Mouse (Mus musculus) brown adipose tissue, adult 24 weeks (tissue): Measurements from ENCODE around the gene Cmss1. TPM values are rescaled to one million over a fixed set of nuclear protein-coding genes. Genes with fewer than 3 reads are reported as not detected.

ENCODE experiments used
- H3K27ac ChIP-seq: fragments of 200-500 bp; replicated peaks from 2 replicates; pipeline ENCODE4 v1.5.1; 2012; ENCODE audit warnings: low read depth, mild to moderate bottlenecking, low read length
- H3K4me1 ChIP-seq: fragments of 200-500 bp; 2 replicates; pipeline ENCODE4 v1.6.1; 2012; ENCODE audit warnings: low read length, mixed read lengths; ENCODE audit not compliant: control insufficient read depth, insufficient read depth, insufficient read length
- H3K4me3 ChIP-seq: fragments of 200-500 bp; 2 replicates; pipeline ENCODE4 v1.5.1; 2012; ENCODE audit warnings: low read depth, mild to moderate bottlenecking, low read length, moderate library complexity; ENCODE audit not compliant: insufficient read depth
- polyA plus RNA-seq: library from polyadenylated mRNA; stranded (reverse); fragments of >200 nt; gene quantifications from 2 replicates; pipeline ENCODE4 v1.2.4, GENCODE M21; 2012; ENCODE audit not compliant: missing spikeins, insufficient read depth, insufficient read length

Cmss1 gene
- polyA plus RNA-seq, 1 experiment: 10.9 TPM

DNA sequence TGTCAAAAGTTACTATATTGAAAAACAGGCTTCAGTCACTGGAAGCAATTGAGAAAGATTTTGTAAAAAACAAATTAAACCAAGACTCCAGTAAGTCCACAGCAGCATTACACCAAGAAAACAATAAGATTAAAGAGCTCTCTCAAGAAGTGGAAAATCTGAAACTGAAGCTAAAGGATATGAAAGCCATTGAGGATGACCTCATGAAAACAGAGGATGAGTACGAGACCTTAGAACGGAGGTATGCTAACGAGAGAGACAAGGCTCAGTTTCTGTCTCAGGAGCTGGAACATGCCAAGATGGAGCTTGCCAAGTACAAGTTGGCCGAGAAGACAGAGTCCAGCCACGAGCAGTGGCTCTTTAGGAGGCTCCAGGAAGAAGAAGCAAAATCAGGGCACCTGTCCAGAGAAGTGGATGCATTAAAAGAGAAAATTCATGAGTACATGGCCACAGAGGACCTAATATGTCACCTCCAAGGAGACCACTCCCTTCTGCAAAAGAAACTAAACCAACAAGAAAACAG lies 35.8 kb downstream of the Cmss1 start:
- Histone ChIP-seq H3K4me1 (peaks cover 16% of the 10 kb centered on the region), H3K4me3 (no peak overlapping the region), H3K27ac (no peak overlapping the region)

DNA sequence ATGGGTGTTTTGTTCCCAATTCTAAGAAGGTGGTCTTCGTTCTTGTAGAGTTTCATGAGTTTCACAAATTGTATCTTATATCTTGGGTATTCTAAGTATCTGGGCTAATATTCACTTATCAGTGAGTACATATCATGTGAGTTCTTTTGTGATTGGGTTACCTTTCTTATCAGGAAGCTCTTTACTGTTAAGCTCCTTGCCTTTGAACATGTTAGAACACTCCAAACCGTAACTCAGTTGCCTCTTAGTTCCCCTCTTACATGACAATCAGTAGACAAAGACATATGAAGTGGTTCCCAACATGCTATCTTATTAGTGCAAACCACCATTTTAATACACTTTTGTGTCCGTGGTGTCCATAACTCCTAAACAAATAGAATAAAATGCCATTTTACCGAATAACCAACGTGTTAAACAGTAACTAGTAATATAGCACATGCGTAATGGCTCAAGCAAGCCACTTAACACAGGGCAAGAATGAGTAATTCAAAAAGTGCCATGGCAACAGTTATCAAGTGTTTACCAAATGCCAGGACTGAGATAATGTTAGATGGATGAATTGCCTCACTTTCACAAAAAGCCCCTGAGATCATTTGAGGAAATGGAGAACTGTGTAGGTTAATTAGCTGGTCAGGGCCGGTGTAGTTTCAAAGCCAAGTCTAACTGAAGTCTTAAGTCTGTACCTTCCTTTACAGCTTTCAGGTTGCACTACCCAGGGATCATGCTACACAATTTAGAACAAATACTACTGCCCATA lies 37.8 kb downstream of the Cmss1 start:
- H3K4me3 ChIP-seq: no peak overlapping the region
- peaks cover 16% of the 10 kb centered on the region for H3K4me1 ChIP-seq
- no peak overlapping the region for H3K27ac ChIP-seq

DNA sequence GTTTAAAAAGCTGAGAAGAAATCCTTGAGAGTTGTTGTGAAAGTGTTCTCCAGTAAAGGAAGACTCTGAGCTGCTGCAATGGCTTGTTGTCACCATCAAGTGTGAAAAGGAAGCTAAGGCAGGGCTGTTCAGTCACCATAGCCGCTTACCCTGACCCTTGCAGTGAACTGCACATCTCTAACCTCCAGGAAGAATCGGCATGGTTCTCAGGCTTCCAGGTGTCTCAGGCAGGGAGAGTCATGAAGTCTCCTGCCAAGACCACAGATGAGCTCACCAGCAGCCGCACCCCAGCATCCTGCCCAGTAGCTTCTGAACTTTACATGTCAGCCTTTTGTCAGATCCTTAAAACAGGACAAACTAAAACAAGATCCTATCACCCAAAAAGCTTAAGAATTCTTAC lies 40.4 kb downstream of the Cmss1 start:
- Histone ChIP-seq H3K27ac (no peak overlapping the region), H3K4me1 (peaks cover 12% of the 10 kb centered on the region), H3K4me3 (no peak overlapping the region)

DNA sequence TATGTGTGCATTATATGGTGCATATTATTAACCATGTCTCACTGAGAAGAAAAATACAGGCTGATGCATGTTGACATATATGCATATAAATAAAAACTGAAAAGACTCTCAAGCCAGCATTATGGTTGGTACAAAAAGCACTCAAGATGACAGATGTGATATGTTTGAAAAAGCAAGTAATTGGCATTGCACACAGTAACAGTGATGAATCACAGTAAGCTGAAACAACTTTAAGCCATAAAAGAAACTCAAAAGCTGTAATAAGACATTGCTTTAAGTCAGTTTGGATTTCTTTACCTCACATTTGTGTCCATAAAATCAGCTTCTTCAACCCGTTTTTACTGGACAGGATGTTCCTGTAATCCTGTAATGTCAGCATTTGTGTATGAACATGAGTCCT lies 41.9 kb downstream of the Cmss1 start:
- Histone ChIP-seq H3K4me3 (no peak overlapping the region), H3K4me1 (peaks cover 12% of the 10 kb centered on the region), H3K27ac (no peak overlapping the region)

DNA sequence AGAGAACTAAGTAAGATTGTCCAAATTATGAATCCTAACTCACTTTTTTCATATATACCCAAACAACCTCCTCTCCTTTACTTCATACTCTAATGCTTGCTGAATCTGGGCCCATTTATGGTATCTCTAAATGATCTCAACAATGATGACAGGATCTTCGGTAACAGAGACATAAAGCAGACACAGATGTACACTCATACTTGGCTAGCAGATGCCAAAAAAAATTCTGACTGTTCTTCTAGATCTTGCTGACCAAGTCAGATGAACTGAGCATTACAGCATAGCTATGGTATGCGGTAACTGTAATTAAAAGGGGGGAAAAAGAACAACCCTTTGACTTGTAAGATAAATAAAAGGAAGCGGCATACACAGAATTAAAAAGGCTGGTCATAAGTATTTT lies 43.2 kb downstream of the Cmss1 start:
- H3K4me3 ChIP-seq: no peak overlapping the region
- no peak overlapping the region for H3K27ac ChIP-seq
- H3K4me1 ChIP-seq: peaks cover 13% of the 10 kb centered on the region

DNA sequence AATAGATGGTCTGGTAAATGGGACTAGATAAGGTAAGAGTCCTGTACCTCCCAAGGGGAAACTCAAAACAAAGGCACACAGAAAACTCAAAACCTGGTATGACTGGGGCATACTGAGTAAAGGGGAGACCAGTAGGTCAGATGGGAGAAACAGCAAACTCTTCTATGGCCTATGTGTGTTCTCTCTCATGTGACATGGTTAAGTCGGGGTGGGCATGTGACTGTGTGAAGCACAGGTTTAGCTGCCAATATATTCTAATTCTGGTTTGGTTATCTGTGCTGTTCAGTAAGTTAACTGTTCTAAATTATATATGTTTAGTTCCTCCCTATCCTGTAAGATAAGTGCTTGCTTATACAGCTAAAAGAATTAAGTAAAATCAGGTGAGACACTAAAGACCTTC lies 46.5 kb downstream of the Cmss1 start:
- no peak overlapping the region for H3K4me3 ChIP-seq
- no peak overlapping the region for H3K27ac ChIP-seq
- H3K4me1 ChIP-seq: peaks cover 19% of the 10 kb centered on the region

DNA sequence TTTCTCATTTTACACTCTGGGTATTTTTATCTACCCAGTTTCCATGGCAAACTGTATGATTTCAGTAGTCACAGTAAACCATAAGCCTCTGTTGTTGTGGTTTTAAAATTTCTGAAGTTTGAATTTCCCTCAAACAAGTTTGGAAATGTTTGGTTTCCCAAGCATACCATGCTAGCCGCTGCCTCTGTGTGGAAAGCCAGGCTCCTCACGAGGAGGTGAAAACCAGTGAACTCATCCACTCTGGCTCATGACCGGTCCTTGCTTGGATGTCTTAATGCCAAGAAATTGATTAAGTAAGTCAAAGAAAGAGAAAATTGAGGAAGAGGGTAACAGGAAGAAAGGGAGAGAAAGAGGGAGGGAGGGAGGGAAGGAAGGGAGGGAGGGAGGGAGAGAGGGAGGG lies 48.4 kb downstream of the Cmss1 start:
- H3K4me3 ChIP-seq: no peak overlapping the region
- no peak overlapping the region for H3K27ac ChIP-seq
- peaks cover 24% of the 10 kb centered on the region for H3K4me1 ChIP-seq

DNA sequence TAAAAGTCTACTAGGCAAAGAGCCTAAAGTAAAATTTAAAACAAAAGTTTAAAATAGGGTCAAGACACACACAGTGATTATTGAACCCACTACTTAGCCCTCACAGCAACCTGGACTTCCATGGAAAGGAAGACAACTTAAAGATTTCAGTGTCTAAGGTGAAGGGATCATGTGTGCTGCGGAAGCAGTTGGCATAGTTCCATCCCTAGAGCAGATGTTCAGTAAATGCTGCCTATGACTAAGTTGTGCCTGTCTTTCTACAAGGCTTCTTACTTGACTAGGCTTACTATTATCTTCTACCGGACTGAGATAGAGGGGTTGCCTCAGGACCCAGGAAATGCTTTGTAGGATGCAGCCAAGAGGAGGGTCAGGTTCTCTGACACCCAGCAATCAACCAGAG lies 50.4 kb downstream of the Cmss1 start:
- peaks cover 18% of the 10 kb centered on the region for H3K4me1 ChIP-seq
- H3K4me3 ChIP-seq: no peak overlapping the region
- H3K27ac ChIP-seq: peak overlapping the region; percentile 19

DNA sequence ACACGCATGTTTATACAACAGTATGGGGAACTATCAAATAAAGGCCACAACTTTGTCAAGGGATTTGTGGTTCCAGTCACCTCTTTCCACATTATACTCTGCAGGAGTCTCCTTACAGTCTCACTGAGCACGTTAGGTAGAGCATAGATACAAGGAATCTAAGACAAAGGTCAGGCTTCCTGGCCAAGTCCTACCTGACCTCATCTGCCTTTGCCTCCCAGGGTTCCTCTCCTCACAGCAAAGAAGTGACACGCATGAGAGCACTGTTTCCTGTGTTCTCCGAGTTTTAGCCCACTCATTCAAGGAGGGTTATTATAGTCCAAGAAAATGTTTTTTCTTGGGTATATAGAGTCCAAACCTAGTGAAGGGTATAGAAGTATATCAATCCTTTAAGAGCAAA lies 51.0 kb downstream of the Cmss1 start:
- Histone ChIP-seq H3K4me3 (no peak overlapping the region), H3K27ac (0 out of 2 replicates have a peak overlapping the region, but pooled peaks have one; percentile 12), H3K4me1 (peaks cover 18% of the 10 kb centered on the region)

DNA sequence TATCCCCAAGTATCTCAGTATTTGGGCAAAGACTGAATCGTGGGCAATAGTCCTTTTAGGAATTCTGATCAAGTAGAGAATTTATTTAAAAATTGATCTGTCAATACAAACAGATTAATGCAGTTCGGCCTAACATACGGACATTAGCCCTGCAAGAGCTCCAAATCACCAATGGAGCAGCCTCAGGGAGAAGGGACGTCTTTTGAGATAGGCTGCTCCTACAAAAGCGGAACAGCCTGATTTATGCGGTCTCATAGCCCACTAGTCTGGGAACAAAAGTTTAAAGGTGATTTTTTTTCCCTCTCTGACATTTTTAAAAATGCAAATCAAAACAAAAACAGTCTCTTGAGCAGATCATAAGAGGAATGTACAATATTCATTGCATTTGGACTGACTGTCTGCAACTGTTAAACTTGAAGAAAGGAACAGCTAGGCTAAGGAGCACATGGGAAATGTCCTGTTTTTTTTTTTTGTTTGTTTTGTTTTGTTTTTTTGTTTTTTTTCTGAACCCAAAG lies 51.7 kb downstream of the Cmss1 start:
- peaks cover 18% of the 10 kb centered on the region for H3K4me1 ChIP-seq
- H3K4me3 ChIP-seq: no peak overlapping the region
- H3K27ac ChIP-seq: no peak overlapping the region

DNA sequence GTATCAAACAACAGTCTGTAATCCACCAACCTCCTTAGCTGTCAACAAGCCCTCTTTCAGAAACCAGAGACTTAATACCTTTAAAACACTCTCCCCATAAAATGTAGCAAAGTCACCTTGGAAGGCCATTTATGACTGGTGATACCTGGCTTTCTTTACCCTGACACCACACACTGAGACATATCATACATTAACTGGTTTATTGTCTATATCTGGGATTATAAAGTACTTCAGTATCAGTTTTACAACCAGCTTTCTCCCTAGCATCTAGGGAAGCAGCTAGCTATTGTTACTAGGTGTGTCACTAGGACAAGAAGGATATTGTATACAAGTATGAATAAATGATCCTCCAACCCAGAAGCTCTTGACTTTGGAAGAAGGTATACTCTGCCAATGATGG lies 53.4 kb downstream of the Cmss1 start:
- Histone ChIP-seq H3K4me3 (no peak overlapping the region), H3K4me1 (peaks cover 16% of the 10 kb centered on the region), H3K27ac (no peak overlapping the region)

DNA sequence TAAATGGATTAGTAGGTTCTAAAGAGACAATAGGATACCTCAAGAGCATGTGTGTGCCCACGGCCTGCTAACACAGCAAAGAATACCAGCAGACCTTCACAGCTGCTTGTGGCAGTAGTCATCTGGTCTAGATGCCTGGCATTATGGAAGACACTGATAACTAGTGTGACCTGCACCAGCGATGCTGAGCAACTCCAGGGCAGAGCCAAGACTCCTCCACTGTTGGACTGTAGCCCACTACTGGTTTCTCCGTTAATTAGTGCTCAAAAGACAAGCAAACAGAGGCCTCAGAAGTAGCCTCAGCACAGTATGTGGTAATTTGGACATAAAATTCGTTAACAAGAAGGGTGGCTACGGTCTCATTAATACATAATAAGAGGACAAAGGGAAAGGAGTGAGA lies 54.0 kb downstream of the Cmss1 start:
- no peak overlapping the region for H3K27ac ChIP-seq
- no peak overlapping the region for H3K4me3 ChIP-seq
- peaks cover 16% of the 10 kb centered on the region for H3K4me1 ChIP-seq

DNA sequence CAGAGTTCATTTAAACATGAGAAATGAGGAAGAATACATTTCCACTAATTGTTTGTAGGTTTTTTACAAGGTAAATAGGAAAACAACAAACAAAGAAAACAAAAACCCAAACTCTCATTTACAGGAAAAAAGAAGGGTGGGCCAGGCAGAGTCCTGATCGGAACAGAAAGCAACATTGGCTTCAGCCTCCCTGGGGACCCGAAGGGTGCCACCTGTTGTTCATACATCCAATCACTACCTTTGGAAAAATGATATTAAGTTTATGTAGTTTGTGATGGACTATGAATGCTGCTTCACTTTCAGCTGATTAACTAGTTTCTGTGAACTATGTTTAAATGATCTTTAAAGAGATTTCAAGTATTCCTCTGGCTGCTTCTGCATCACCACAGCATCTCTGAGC lies 55.0 kb downstream of the Cmss1 start:
- Histone ChIP-seq H3K4me1 (peaks cover 15% of the 10 kb centered on the region), H3K27ac (no peak overlapping the region), H3K4me3 (peak overlapping the region; percentile 4; the same call in 1 of the 2 replicates)

DNA sequence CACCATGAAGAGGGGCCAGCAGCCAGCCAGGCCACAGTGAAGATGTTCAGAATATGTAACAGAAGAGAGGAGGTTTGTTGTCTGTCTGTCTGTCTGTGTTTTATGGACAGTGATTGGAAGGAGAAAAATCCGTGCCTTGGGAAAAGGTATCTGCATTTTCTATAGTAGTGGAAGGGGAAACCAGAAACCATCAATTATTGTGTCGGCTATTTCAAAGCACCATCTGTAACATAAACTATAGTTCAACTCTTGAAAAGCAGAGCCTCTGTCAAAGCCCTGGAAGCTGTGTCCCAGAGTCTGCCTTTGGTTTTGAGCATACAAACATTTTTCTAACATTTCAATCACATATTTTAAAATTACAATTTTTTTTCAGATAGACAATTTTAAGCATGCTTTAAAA lies 55.8 kb downstream of the Cmss1 start:
- Histone ChIP-seq H3K4me3 (peak overlapping the region; percentile 55), H3K4me1 (peaks cover 11% of the 10 kb centered on the region), H3K27ac (peak overlapping the region; percentile 69)

DNA sequence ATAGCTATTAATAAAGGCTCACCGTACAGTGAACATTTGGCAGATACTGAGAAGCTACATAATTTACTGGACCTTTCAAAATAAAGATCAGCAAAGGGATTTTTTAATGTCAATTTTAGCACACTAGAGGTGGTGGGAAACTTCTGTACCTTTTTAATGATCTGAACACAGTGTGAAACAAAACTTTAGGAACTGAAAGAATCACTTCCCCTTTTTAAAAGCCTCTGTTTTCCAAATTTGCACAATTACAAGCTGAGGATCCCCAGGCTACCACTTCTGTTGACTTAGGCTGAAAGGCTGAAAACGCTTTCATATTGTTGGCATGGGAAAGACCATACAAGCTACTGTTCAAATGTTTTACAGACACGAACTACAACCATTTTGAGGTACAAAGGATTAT lies 56.6 kb downstream of the Cmss1 start:
- peaks cover 8% of the 10 kb centered on the region for H3K4me1 ChIP-seq
- peak overlapping the region; percentile 54 for H3K4me3 ChIP-seq
- H3K27ac ChIP-seq: peak overlapping the region; percentile 46; the same call in 1 of the 2 replicates
